Mouse (Mus musculus) myocyte (in vitro differentiated cells): ENCODE measurements around the gene Dock6. TPM values are rescaled to one million over a fixed set of nuclear protein-coding genes. Genes with fewer than 3 reads are reported as not detected.

ENCODE experiments used
- H3K27me3 ChIP-seq: one replicate; pipeline ENCODE4 v1.6.1; 2011; ENCODE audit not compliant: control insufficient read depth, insufficient read depth, insufficient read length
- H3K36me3 ChIP-seq: one replicate; pipeline ENCODE4 v1.6.1; 2011; ENCODE audit not compliant: control insufficient read depth, insufficient read depth
- H3K4me2 ChIP-seq: one replicate; pipeline ENCODE4 v1.6.1; 2011; ENCODE audit warnings: low read depth, control low read depth
- H3K4me3 ChIP-seq: one replicate; pipeline ENCODE4 v1.5.1; 2011; ENCODE audit warnings: mild to moderate bottlenecking, control low read depth, moderate library complexity
- H3K79me2 ChIP-seq: one replicate; pipeline ENCODE4 v1.6.1; 2011; ENCODE audit not compliant: control insufficient read depth, insufficient read depth
- H3ac ChIP-seq: one replicate; pipeline ENCODE4 v1.6.1; 2011; ENCODE audit not compliant: control insufficient read depth, insufficient read length
- CEBPB ChIP-seq: IDR thresholded peaks from 2 replicates; pipeline ENCODE4 v1.6.1; 2011; ENCODE audit warnings: mild to moderate bottlenecking, moderate library complexity; ENCODE audit not compliant: poor library complexity, insufficient read depth, severe bottlenecking
- E2F4 ChIP-seq: IDR thresholded peaks from one replicate; pipeline ENCODE4 v1.6.1; 2011; ENCODE audit warnings: mild to moderate bottlenecking, control low read depth, moderate library complexity; ENCODE audit not compliant: insufficient read depth
- MAX ChIP-seq: IDR thresholded peaks from one replicate; pipeline ENCODE4 v1.6.1; 2011; ENCODE audit warnings: low read depth, mild to moderate bottlenecking, control low read depth
- MYOD1 ChIP-seq, 3 experiments: IDR thresholded peaks; one replicate each; pipeline ENCODE4 v1.6.1; 2011; ENCODE audit warnings: control low read depth in 2 of 3, low read depth in 2 of 3, mild to moderate bottlenecking in 2 of 3, moderate library complexity in 1 of 3; ENCODE audit not compliant: insufficient read length in 2 of 3, control insufficient read depth in 1 of 3
- MYOG ChIP-seq, 3 experiments: IDR thresholded peaks; one replicate each; pipeline ENCODE4 v1.6.1; 2011; ENCODE audit warnings: control low read depth in 2 of 3, low read depth in 2 of 3, mild to moderate bottlenecking in 2 of 3; ENCODE audit not compliant: insufficient read length in 2 of 3, control insufficient read depth in 1 of 3, insufficient read depth in 1 of 3
- POLR2A ChIP-seq: IDR thresholded peaks from one replicate; pipeline ENCODE4 v1.6.1; 2011; ENCODE audit warnings: low read depth, mild to moderate bottlenecking, control low read depth, moderate library complexity; ENCODE audit not compliant: insufficient read length
- POLR2AphosphoS2 ChIP-seq: IDR thresholded peaks from one replicate; pipeline ENCODE4 v1.6.1; 2011; ENCODE audit warnings: low read depth, control low read depth; ENCODE audit not compliant: insufficient read length
- REST ChIP-seq: IDR thresholded peaks from one replicate; pipeline ENCODE4 v1.6.1; 2011; ENCODE audit warnings: mild to moderate bottlenecking, control low read depth, moderate library complexity; ENCODE audit not compliant: insufficient read depth, insufficient read length
- SRF ChIP-seq: IDR thresholded peaks from one replicate; pipeline ENCODE4 v1.6.1; 2011; ENCODE audit warnings: low read depth; ENCODE audit not compliant: control insufficient read depth, insufficient read length
- TCF12 ChIP-seq: IDR thresholded peaks from one replicate; pipeline ENCODE4 v1.6.1; 2011; ENCODE audit warnings: mild to moderate bottlenecking, control low read depth; ENCODE audit not compliant: poor library complexity, insufficient read depth, severe bottlenecking
- TCF3 ChIP-seq: IDR thresholded peaks from one replicate; pipeline ENCODE4 v1.6.1; 2011; ENCODE audit warnings: low read depth, control low read depth; ENCODE audit not compliant: insufficient read length
- USF1 ChIP-seq: IDR thresholded peaks from one replicate; pipeline ENCODE4 v1.6.1; 2011; ENCODE audit warnings: low read depth, mild to moderate bottlenecking, control low read depth, moderate library complexity
- polyA plus RNA-seq: library from polyadenylated mRNA; unstranded; fragments of >200 nt; fragmentation: generic; extraction: Trizol; gene quantifications from one replicate; pipeline ENCODE4 v1.2.1, GENCODE M21; 2012; ENCODE audit warnings: missing spikeins

Dock6 gene
- polyA plus RNA-seq, 1 experiment = 20.3 TPM

DNA sequence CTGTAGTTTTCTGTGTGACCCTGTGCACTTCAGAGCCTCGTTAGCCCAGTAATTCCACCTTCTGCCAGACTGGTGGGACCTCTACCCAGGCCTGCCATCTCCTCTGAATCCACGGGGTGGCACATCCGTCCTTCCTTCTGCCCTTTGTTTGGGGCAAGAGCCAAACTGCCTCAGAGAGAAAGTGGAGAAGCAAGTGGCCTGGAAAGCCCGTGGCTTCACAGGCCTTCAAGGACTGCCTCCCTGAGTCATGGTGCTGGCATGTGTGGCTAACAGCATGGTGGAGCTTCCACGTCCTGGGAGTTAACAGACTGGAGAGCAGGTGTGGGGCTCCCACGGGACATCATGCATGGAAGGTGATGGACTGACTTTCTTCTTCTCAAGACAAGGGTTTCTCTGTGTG lies 101.1 kb downstream of the Dock6 start:
- Histone ChIP-seq H3K36me3 (peaks cover 20% of the 10 kb centered on the region), H3K27me3 (no peaks in the 10 kb centered on the region), H3ac (no peak overlapping the region), H3K79me2 (no peaks in the 10 kb centered on the region), H3K4me2 (peak overlapping the region; percentile 65), H3K4me3 (no peak overlapping the region)
- TF ChIP-seq MYOG (IDR thresholded peaks at IDR 0.05; ENCODE audit: control insufficient read depth in 1 of 3, insufficient read depth in 1 of 3, insufficient read length in 2 of 3, low read depth in 2 of 3) (peak; percentile 14 to 92 (median 67)), CEBPB (no peak), E2F4 (no peak), POLR2A (peak; percentile 28), USF1 (no peak), SRF (peak; percentile 18), MYOD1 (IDR thresholded peaks at IDR 0.05; ENCODE audit: control insufficient read depth in 1 of 3, insufficient read length in 2 of 3, low read depth in 2 of 3) (peak; percentile 5 to 94 (median 92)), TCF12 (peak; percentile 46), MAX (no peak), TCF3 (peak; percentile 61), POLR2AphosphoS2 (peak; percentile 84), REST (no peak)

DNA sequence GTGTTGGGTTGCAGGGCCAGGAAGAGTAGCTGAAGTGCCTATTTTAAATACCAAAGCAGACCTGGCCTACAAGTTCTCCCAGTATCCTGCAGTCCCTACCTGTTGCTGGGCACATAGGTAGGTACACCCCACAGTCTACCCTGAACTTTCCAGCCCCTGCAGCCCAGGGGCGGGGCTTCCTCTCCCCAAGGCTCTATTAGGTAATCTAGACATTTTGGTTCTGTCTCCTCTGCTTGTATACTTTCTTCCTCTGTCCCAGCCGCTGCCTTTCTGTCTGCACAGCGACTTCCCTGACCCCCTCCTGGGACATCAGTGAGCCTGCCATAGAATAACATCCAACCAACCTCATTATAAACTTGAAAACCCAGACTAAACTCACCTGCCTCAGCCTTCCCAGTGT lies 102.1 kb downstream of the Dock6 start:
- H3K4me3 ChIP-seq = no peak overlapping the region
- H3K79me2 ChIP-seq = peaks cover 1% of the 10 kb centered on the region
- H3K4me2 ChIP-seq = no peak overlapping the region
- H3ac ChIP-seq = no peak overlapping the region
- H3K27me3 ChIP-seq = no peaks in the 10 kb centered on the region
- TF ChIP-seq MAX = no peak
- H3K36me3 ChIP-seq = peaks cover 26% of the 10 kb centered on the region

Other genes starting within 250 kb of the Dock6 start
- gene Smarca4, start 236.5 kb downstream of the Dock6 start, polyA plus RNA-seq = 68.0 TPM
- gene Ldlr, start 129.2 kb downstream of the Dock6 start, polyA plus RNA-seq = 106 TPM
- gene Spc24, start 92.3 kb downstream of the Dock6 start, polyA plus RNA-seq = 31.0 TPM
- gene Kank2, start 53.9 kb downstream of the Dock6 start, polyA plus RNA-seq = 49.4 TPM
- gene Angptl8, start 17.1 kb downstream of the Dock6 start, polyA plus RNA-seq = not detected
- gene Rab3d, start 65.6 kb upstream of the Dock6 start, polyA plus RNA-seq = 24.1 TPM
- gene Ccdc159, start 74.8 kb upstream of the Dock6 start, polyA plus RNA-seq = 2.5 TPM
- gene Tmem205, start 74.9 kb upstream of the Dock6 start, polyA plus RNA-seq = 55.1 TPM
- 21.5 TPM for gene Plppr2, start 84.4 kb upstream of the Dock6 start, polyA plus RNA-seq
- gene Swsap1, start 103.1 kb upstream of the Dock6 start, polyA plus RNA-seq = 8.9 TPM
- gene Epor, start 110.9 kb upstream of the Dock6 start, polyA plus RNA-seq = 3.2 TPM
- 11.2 TPM for gene Rgl3, start 136.8 kb upstream of the Dock6 start, polyA plus RNA-seq
- gene Ccdc151, start 150.0 kb upstream of the Dock6 start, polyA plus RNA-seq = 0.13 TPM
- 127 TPM for gene Prkcsh, start 150.2 kb upstream of the Dock6 start, polyA plus RNA-seq
- gene Elavl3, start 199.4 kb upstream of the Dock6 start, polyA plus RNA-seq = 0.06 TPM
- not detected for gene Gm49318, start 218.6 kb upstream of the Dock6 start, polyA plus RNA-seq
- 8.3 TPM for gene Zfp653, start 218.7 kb upstream of the Dock6 start, polyA plus RNA-seq
- gene Ecsit, start 232.8 kb upstream of the Dock6 start, polyA plus RNA-seq = 37.0 TPM
- 7.1 TPM for gene Cnn1, start 246.6 kb upstream of the Dock6 start, polyA plus RNA-seq